Comparison of ENCODE assay signal across 17 mouse cellular contexts in the genomic region with DNA sequence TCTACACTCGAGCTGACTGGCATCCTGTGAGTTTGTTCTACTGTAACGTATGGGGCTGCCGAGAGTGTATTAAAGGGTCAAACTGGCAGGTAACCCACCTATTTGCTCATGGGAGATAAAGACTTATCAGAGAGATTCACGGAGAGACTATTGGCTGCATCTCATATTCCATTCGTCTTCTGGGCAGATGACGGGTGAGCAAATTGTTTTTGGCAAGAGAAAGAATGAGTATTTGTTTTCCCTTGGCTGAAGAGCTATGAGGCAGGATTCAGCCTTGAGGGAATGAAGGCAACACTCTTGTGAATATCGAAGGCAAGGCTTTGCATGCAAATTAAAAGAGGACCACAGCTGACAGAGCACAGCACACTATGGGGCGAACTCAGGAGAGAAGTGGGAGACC. TPM values are rescaled to one million over a fixed set of nuclear protein-coding genes. Genes with fewer than 3 reads are reported as not detected.
DNase-seq lines count a peak whose midpoint lies in the region; ATAC-seq and TF ChIP-seq lines count a peak whose summit lies in the region.
"Had no signal": no experiment of that assay in that cellular context is flagged by ENCODE, and none has a peak within 500 bp of the region (broad histone marks: within the 10 kb centered on the region; RNA-seq: fewer than 3 reads in every experiment).

No protein-coding gene starts in this region.

- DNase-seq in forebrain, postnatal 0 days, result peak; percentile 25
- DNase-seq in kidney, postnatal 0 days (ENCODE audit: low spot score), result no peak
- DNase-seq in kidney, adult 18-20 months, result no peak
- DNase-seq in retina, postnatal 1 day, result peak; percentile 35
- DNase-seq in retina, embryonic 14.5 days (ENCODE audit: low spot score), result no peak
- peak; percentile 67 for DNase-seq in telencephalon, adult 2 months (ENCODE audit: low read depth, low spot score)
- no peak for DNase-seq in frontal cortex, postnatal 10 days (ENCODE audit: low spot score in 2 of 2)
- DNase-seq: gastrocnemius, postnatal 36 days; lung, postnatal 36 days; right cerebral cortex, postnatal 25 days; thymus, postnatal 14 days had no signal

- H3K4me1 ChIP-seq in forebrain, postnatal 0 days (ENCODE audit: insufficient read depth), result no peaks in the 10 kb centered on the region; the same call in 1 of the 2 replicates
- H3K4me1 ChIP-seq in forebrain, embryonic 15.5 days, result no peaks in the 10 kb centered on the region
- peaks cover 9% of the 10 kb centered on the region; the same call in 1 of the 2 replicates for H3K4me1 ChIP-seq in kidney, postnatal 0 days (replicated peaks; ENCODE audit: insufficient read depth, low read length)
- H3K4me1 ChIP-seq: intestine, embryonic 15.5 days had no signal

- TF ChIP-seq CTCF in forebrain, postnatal 0 days (IDR thresholded peaks at IDR 0.05; ENCODE audit: low read depth), result no peak
- TF ChIP-seq CTCF in kidney, postnatal 0 days (IDR thresholded peaks at IDR 0.05; ENCODE audit: low read depth), result no peak

- H3K27me3 ChIP-seq in forebrain, postnatal 0 days (ENCODE audit: insufficient read depth, low read length), result no peaks in the 10 kb centered on the region
- no peaks in the 10 kb centered on the region for H3K27me3 ChIP-seq in forebrain, embryonic 15.5 days
- no peaks in the 10 kb centered on the region for H3K27me3 ChIP-seq in kidney, postnatal 0 days (ENCODE audit: insufficient read depth, low read length)
- H3K27me3 ChIP-seq: heart, embryonic 15.5 days; intestine, embryonic 15.5 days had no signal

- no peaks in the 10 kb centered on the region for H3K9me3 ChIP-seq in forebrain, postnatal 0 days (ENCODE audit: low read length)
- no peaks in the 10 kb centered on the region for H3K9me3 ChIP-seq in forebrain, embryonic 15.5 days
- H3K9me3 ChIP-seq in kidney, postnatal 0 days (replicated peaks; ENCODE audit: low read length), result no peaks in the 10 kb centered on the region
- H3K9me3 ChIP-seq: heart, embryonic 15.5 days; intestine, embryonic 15.5 days; limb, embryonic 10.5 days had no signal

- H3K36me3 ChIP-seq in forebrain, postnatal 0 days (ENCODE audit: insufficient read depth), result no peaks in the 10 kb centered on the region
- H3K36me3 ChIP-seq in forebrain, embryonic 15.5 days, result no peaks in the 10 kb centered on the region
- no peaks in the 10 kb centered on the region for H3K36me3 ChIP-seq in kidney, postnatal 0 days (ENCODE audit: insufficient read depth, low read length)
- H3K36me3 ChIP-seq: heart, embryonic 15.5 days; intestine, embryonic 15.5 days; limb, embryonic 10.5 days had no signal

- WGBS in forebrain, postnatal 0 days, result 35% methylated on average over 8 of the region's 8 CpGs
- WGBS in forebrain, embryonic 15.5 days, result 53% methylated on average over 8 of the region's 8 CpGs
- 50% methylated on average over 8 of the region's 8 CpGs for WGBS in kidney, postnatal 0 days

- no peak overlapping the region for H3K4me3 ChIP-seq in forebrain, postnatal 0 days (ENCODE audit: low read depth, low read length)
- no peak overlapping the region for H3K4me3 ChIP-seq in forebrain, embryonic 15.5 days
- H3K4me3 ChIP-seq in kidney, postnatal 0 days (replicated peaks; ENCODE audit: low read depth, low read length), result no peak overlapping the region
- H3K4me3 ChIP-seq: heart, embryonic 15.5 days; intestine, embryonic 15.5 days; limb, embryonic 10.5 days had no signal

- no peak overlapping the region for H3K4me2 ChIP-seq in forebrain, postnatal 0 days (ENCODE audit: low read depth)
- no peak overlapping the region for H3K4me2 ChIP-seq in forebrain, embryonic 15.5 days (replicated peaks)
- H3K4me2 ChIP-seq in kidney, postnatal 0 days (ENCODE audit: low read length), result no peak overlapping the region
- H3K4me2 ChIP-seq: heart, embryonic 15.5 days; intestine, embryonic 15.5 days had no signal

- peak; percentile 77 for ATAC-seq in forebrain, postnatal 0 days
- ATAC-seq in forebrain, embryonic 15.5 days (replicated peaks), result no peak; the same call in 1 of the 2 replicates
- no peak for ATAC-seq in kidney, postnatal 0 days (replicated peaks; ENCODE audit: low FRiP score, low read depth)
- ATAC-seq: intestine, embryonic 15.5 days had no signal

- H3K9ac ChIP-seq in forebrain, postnatal 0 days, result no peak overlapping the region
- H3K9ac ChIP-seq in forebrain, embryonic 15.5 days (replicated peaks), result no peak overlapping the region
- no peak overlapping the region for H3K9ac ChIP-seq in kidney, postnatal 0 days (ENCODE audit: low read depth, low read length)
- H3K9ac ChIP-seq: heart, embryonic 15.5 days; intestine, embryonic 15.5 days; liver, embryonic 14.5 days had no signal

- H3K27ac ChIP-seq in forebrain, postnatal 0 days (ENCODE audit: low read depth, low read length), result no peak overlapping the region
- no peak overlapping the region for H3K27ac ChIP-seq in forebrain, embryonic 15.5 days (replicated peaks)
- H3K27ac ChIP-seq in kidney, postnatal 0 days, result 0 out of 2 replicates have a peak overlapping the region, but pooled peaks have one; percentile 25
- H3K27ac ChIP-seq: heart, embryonic 15.5 days; intestine, embryonic 15.5 days; limb, embryonic 10.5 days; liver, embryonic 14.5 days had no signal

RNA-seq across cellular contexts. Expression of a gene that starts 4.0 kb away (rescaled TPM):
- total RNA-seq in forebrain, postnatal 0 days (2014; rRNA removed), result 1.8 and 3.0 TPM in 2 replicates
- 0.41 and 0.47 TPM in 2 replicates for polyA plus RNA-seq in forebrain, postnatal 0 days (2015; fragmentation: Nextera tagmentation; extraction: Ambion mirVana)
- polyA plus RNA-seq in forebrain, embryonic 15.5 days (2015; fragmentation: Nextera tagmentation; extraction: Ambion mirVana), result 0.36 and 0.45 TPM in 2 replicates
- polyA plus RNA-seq in kidney, postnatal 0 days (2015; fragmentation: Nextera tagmentation; extraction: Ambion mirVana), result 0.98 and 1.2 TPM in 2 replicates
- total RNA-seq: monocyte, adult 5-6 weeks had no signal

Comparison
In these comparisons a context has a peak if more than half of its experiments do, and no peak if none do; other contexts are left out.
1. DNase-seq: peak in forebrain, postnatal 0 days (single experiment), retina, postnatal 1 day (single experiment) and telencephalon, adult 2 months (single experiment); none in kidney, postnatal 0 days (single experiment), kidney, adult 18-20 months (single experiment), retina, embryonic 14.5 days (single experiment) and frontal cortex, postnatal 10 days (0 of 2).